Mouse (Mus musculus) left cerebral cortex, adult 18-20 months (tissue): ENCODE data around the gene Akt1. TPM values are rescaled to one million over a fixed set of nuclear protein-coding genes. Genes with fewer than 3 reads are reported as not detected.

Source experiments
- DNase-seq, 2 experiments: peaks; one replicate each; pipeline ENCODE4 v3.0.0; 2021 to 2022; ENCODE audit warnings: low spot score in 2 of 2, mixed read lengths in 1 of 2
- total RNA-seq, 2 experiments: library from RNA; stranded (reverse); gene quantifications; 2 replicates each; pipeline ENCODE4 v1.2.3; 2021

Gene Akt1
- total RNA-seq, 2 experiments from 2014 or later: 161 to 169 TPM

DNA sequence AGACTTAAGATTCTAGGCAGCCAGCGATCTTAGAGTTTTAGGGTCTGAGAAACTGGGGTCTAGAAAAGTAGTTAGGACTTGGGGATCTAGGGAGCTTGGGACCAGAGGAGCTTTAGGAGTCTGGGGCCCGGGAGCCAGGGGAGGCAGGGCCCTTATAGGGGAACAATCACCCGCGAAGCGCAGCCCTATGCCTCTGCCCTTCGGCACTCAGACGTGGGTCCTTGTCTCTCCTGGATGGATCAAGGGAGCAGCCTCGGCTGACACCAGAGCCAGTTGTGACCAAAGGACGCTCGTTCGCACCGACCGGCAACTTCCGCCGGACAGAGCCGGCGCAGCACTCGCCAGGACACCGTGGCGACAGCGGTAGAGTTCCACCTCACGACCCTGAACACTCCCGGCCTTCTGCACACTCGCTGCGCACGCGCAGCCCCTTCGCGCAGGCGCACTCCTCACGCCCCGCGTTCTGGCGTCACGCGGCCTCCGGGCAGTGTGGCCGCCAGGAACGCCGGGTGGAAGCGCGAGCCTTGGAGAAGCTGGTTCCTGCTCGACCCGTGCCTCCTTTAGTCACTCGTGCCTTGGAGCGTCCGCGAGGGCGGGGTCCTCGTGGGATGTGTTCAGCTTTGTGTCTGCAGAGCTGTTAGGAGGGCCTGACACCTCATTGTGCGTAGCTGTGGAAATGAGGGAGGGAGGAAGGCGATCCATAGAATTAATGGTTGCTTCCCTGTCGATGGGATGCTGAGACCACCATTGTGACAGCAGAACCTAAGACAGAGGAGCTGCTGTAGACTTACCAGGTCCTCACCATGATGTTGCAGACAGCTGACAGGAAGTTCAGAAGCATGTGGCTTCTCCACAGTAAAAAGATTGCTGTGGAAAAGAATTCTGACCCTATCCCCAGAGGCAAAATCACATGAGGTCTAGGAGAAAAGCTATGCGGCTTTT, 18.8 kb upstream of the Akt1 start:
- peak; percentile 92 to 96 for DNase-seq

DNA sequence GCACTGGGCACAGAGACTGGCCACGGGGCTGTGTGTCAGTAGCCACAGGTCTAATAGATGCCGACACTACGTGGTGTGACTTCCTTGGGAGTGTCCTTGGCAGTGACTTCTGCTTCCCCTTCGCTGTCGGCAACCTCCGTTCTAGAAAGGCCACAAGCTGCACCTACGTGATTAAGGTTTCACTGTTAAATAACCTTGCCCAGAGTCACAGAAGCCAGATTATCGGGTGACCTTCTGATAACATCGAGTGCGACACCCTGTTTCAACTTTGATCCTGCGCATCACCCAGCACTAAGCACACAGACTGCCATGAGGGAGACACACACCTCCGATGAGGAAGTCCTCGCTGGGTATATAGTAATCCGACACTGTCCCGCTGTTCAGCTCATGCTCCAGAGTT, 13.8 kb upstream of the Akt1 start:
- DNase-seq: no peak

DNA sequence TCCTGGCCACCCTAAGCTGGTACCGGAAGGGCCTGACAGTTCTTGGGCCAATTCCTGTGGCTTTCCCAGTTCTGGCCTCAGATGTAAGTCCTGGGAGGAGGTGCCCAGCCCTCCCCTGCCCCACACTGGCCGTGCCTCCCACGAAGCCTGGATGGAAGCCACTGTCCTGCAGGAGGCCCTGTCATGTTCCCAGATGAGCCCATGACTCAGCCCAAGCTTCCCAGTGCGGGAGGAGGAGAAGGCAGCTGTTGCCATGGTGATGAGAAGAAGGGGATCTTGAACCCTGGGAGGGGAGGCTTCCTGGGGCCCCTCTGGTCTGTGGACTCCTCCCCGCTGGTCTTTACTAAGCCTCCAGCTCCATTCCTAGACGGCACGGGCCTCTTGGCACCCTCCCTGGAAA, 8.7 kb upstream of the Akt1 start:
- DNase-seq: no peak

DNA sequence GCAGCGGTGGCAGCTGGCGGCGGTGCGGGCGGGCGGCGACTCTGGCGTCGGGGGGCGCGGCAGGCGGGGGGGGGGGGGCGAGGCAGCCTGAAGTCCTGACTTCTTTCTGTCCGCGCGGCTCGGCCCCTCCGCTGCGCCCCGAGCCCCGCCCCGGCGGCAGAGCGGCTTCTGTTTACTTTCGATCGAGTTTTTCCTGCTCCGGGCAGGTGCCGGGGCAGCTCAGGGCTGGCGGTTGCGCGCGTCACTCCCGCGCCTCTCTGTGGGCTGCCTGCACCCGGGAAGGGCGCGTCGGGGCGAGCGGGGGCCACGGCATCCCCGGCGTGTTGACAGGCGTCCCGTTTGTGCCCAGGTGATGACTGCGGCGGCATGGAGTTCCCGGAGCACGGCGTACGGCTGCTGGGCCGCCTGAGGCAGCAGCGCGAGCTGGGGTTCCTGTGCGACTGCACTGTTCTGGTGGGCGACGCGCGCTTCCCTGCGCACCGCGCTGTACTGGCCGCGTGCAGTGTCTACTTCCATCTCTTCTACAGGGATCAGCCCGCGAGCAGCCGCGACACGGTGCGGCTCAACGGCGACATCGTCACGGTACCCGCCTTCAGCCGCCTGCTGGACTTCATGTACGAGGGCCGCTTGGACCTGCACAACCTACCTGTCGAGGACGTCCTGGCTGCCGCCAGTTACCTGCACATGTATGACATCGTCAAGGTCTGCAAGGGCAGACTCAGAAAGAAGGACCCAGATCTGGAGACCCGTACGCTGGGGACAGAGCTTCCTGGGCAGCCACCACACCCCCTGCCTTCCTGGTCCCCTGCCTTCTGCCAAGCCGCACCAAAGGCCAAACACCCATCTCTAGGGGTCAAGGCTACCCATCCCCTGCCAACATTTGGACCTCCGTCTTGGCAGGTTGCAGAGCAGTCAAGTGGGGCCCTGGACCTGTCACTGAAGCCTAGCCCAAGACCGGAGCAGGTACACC, 4.6 kb upstream of the Akt1 start:
- DNase-seq: no peak

GRCm38 (mm10) chr12:112678555-112679026, 3.9 kb upstream of the Akt1 start, which contains the start of gene Zbtb42:
Zbtb42 (plus strand) TSS chr12:112678828.
- no peak for DNase-seq

- no peak for DNase-seq
These were observed 3.4 kb upstream of the Akt1 start for GRCm38 (mm10) chr12:112677943-112678554.

- no peak for DNase-seq
These were observed 2.4 kb upstream of the Akt1 start for GRCm38 (mm10) chr12:112677076-112677475.

GRCm38 (mm10) chr12:112675245-112676035, 756 bp upstream of the Akt1 start:
- peak; percentile 78 to 86 for DNase-seq

DNA sequence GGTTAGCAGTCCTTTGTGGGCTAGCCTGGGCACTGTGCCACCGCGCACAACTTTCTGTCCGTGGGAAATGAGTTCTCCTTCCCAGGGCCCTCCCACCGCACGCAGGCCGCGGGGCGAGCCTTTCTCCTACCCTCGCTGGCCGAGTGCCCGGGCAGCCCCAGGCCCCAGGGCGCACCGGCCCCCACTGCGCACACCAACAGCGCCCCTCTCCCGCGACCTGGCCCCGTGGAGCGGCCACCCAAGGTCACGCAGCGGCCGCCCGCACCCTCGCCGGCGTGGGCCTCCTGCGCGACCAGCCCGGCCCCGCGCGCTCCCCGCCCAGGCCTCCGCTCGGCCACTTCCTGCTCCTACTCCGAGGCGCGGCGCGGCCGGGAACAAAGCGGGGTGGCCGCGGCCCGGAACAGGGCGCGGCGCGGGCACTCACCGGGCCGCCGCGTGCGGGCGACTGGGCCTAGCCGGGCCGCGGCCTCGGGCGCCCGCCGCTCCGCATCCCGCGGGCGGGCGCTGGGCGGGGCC, 1.1 kb downstream of the Akt1 start:
- DNase-seq: peak in 1 of 2 experiments; percentile 55

GRCm38 (mm10) chr12:112672744-112673575, 1.7 kb downstream of the Akt1 start:
- no peak for DNase-seq

DNA sequence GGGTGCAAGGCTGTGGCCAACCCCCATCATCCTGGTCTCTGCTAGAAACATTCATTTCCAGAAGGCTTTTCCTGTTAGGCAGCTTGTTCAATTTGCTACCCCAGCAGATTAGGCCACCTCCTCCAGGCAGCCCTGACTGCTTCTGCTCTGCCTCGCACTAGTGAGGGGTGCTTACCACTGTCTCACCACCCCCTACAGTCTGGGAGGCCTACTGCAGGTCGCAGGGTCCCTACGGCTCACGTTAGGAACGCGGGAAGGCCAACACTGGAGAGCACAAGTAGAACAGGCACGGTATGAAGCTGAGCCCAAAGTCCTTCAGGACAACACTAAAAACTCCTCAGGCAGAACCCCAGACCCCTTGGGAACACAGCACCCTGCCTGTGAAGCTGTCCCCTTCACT, 2.8 kb downstream of the Akt1 start:
- no peak for DNase-seq

DNA sequence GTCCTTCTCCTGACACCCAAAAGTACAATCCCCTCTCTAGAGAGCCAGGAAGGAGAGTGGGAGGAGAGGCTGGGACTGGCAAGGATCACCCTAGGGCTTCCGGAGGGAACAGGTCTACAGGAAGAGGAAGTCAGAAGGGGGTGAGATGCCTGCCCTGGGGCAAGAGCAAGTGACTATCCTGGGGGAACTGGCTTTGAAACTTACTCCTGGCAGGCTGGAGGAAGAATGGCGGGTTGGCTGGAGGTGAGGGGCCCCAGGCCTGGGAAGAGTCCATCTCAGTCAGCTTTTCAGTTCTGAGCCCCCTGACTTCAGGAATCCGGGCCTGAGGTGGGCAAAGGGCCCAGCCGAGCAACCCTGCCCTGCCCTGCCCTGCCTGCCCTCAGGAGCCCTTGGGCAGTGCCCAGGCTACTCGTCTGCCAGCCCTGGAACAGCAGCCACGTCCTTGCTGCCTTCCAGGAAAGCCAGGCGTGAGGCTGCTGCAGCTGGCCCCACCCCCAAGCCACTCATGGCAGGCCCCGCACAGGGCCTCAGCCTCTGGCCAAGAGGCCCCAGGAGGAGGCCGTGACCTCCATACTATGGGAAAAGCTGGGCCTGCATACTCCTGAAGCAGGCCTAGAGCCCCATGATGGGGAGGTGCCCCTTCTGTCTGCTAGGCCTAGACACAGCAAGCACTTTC, 3.8 kb downstream of the Akt1 start:
- DNase-seq: no peak

GRCm38 (mm10) chr12:112667619-112668297, 6.9 kb downstream of the Akt1 start:
- DNase-seq: no peak

- no peak for DNase-seq
These were observed 8.7 kb downstream of the Akt1 start for GRCm38 (mm10) chr12:112665881-112666544.

- peak; percentile 71 to 84 for DNase-seq
These were observed 9.2 kb downstream of the Akt1 start for GRCm38 (mm10) chr12:112665445-112665844.

DNA sequence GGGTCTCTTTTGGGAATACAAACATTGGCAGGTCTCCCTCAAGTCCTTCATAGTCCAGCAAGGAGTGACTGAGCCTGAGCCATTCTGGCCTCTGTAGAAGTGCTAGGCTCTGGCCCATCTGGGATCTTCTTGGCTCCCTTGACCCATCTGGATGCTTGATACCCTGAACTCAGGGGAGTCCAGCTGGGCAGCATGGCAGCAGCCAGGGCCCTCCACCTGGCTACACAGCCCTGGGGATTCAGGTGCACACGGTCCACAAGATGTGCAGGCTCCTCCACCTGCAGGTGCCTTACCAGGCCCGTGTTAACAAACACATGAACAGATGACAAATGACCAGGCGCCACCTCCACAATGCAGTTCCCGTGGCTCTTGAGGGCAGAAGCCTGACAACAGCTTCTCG, 10.0 kb downstream of the Akt1 start:
- DNase-seq: no peak

GRCm38 (mm10) chr12:112664124-112664523, 10.6 kb downstream of the Akt1 start:
- DNase-seq: no peak
